Mouse (Mus musculus) urinary bladder, postnatal 4 days (tissue): Measurements from ENCODE around the gene Gm17387.
"Not testable (repeated sequence)": the region's sequence is repeated elsewhere in the genome, so short reads cannot be mapped to it uniquely, and the experiment has no call there.

Experiments used
- DNase-seq, 2 experiments: peaks; one replicate each; pipeline ENCODE4 v3.0.0; 2021 to 2022; ENCODE audit warnings: low spot score in 2 of 2

The Gm17387 gene

DNA sequence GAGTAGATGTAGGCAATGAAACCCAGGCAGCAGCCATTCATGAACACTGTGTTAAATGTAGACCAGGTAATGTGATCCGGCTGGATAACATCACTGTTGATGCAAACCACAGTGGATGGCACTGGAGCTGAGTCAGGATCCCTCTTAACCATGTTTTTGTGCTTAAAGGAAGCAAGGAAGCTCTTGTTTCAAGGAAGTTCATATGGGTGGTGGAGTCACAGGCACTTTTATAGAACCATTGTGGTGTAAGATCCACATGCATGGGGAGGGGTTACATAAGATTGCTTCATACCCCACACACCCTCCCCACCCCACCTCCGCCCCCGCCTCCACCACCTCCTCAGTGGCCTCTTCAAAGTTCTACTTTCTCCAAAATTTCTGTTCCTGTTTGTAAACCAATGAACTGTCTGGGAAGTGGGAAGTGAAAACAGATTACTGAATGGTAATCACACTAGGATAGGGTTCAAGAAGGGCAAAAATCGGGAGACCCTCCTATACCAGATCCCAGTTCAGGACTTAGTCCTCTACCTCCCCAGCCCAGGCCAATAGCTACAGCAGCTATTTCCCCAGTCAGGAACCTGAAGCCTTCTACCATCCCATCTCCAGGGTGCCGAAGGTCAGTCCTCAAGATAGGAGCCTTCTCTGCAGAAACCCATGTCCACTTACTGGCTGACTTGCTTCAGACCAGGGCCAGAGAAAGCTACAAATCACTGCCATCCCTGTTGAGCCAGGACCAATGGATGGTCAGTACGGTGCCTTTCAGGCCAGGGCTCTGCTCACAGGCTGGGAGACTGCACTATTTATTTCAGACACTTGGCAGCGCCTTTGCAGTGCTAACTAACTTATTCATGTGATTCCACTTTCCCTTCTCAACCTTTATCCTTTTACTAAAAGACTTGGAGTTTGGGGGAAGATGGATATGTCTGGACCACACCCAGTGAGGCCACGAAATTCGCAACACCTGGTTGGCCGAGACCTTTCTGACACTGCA is 11.9 kb upstream of the Gm17387 start:
- no peak for DNase-seq

GRCm38 (mm10) chr7:141017824-141018223 is 11.1 kb upstream of the Gm17387 start, which contains the start of gene Ifitm6:
Gene Ifitm6, minus strand, starts transcription at chr7:141017924.
- DNase-seq = not testable (repeated sequence)

GRCm38 (mm10) chr7:141019028-141019427 is 9.9 kb upstream of the Gm17387 start:
- DNase-seq = no peak

DNA sequence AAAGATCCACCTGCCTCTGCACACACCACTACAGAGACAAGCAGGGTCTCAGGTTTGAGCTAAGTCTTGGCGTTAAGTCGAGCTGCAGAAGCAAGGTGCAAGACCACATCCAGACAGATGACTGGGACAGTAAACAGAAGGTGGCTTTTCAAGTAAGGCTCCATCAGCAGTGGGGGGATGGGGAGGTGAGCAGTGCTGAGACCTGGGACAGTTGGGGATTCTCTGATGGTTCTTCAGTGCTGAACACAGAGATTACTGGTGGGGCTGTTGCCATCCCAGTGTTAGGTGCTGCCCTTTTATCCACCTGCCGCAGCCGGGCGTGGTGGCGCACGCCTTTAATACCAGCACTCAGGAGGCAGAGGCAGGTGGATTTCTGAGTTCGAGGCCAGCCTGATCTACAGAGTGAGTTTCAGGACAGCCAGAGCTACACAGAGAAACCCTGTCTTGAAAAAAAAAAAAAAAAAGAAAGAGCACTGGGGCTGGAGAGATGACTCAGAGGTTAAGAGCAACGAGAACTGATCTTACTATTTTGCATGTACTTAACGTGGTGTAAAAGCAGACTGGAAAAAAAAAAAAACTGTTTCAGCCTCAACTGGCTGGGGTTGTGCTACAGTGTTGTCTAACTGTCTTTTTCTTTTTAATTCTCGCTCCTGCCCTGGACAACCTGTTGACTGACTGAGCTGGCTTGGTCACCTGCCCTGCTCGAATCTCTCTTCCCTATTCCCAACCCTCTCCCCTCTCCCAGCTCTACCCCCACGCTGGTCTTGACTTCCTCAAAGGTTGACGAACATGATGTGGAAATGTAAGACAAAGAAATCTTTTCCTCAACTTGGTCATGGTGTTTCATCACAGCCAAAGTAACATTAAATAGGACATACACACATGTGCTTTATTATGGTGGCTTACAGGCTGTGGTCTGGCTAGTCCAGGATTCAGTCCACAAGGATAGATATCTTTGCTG is 7.2 kb upstream of the Gm17387 start:
- no peak for DNase-seq

DNA sequence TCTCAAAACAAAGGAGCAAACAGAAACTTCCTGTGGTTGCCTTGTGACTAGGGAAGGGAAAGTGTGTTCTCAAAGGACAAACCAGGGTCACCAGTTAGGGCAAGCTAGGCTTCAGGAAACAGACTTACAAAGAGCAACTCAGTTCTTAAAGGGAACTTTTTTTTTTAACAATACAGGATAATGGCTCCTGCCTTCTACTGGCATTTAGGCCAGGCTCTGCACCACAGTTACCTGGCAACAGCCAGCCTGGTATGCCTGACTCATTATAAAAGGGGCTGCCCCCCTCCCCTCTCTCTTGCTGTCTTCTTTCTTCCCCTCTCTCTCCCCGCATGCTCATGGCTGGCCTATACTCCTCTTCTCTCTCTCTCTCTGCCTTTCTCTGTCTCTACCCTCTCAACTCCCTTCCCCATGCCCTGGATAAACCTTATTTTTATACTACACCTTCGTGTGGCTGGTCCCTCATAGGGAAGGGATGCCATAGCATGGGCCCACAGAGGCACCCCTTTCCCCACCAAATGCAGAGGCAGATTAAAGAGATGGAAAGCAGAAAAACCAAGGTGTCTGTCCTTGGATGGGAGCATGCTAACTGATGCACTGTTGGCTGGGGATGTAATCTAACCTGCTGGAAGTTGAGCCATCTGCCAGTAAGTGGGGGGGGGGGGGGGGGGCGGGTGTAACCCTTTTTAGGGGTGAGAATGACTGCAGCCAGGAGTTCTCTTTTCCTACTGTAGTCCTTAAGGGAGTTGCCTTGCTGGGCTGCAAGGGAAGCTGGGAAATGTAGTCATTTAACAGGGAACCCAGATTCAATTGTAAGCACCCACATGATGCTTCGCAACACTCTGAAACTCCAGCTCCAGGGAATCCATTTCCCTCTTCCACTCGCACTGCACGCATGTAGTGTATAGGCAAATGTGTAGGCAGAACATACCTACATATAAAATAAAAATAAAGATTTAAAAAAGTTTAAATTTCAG is 3.8 kb upstream of the Gm17387 start:
- DNase-seq = no peak

DNA sequence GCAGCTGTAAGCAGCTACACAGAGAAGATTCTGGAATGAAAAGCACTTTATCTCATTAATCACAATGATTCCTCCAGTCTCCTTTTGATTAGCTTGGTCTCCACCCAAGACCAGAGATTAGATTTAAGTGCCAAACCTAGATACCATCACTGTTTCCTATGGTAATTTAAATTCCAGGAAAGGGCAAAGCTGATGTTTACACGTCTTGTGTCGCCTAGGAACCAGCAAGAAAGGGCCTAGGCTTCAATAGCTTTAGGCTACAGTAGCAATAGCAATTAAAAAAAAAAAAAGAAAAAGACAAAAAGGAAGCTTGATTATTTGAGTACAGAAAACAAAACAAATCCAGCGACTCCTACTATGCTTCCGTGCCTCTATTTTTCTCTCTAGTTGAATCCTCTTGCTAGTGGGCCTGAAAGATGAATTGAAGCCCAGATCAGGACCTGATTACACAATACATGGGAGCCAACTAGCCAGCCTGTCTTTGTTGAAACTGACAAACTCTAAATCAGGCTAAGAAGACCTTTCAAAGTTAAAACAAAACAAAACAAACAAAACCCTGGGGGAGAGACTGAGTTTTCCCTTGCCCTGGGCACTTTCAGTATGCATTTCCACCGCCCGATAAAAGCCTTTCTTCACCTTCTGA is 2.7 kb upstream of the Gm17387 start:
- DNase-seq = no peak

- no peak for DNase-seq
Measured at GRCm38 (mm10) chr7:141026740-141027098, 2.2 kb upstream of the Gm17387 start.

GRCm38 (mm10) chr7:141030390-141030789 is 1.5 kb downstream of the Gm17387 start:
- DNase-seq = no peak

DNA sequence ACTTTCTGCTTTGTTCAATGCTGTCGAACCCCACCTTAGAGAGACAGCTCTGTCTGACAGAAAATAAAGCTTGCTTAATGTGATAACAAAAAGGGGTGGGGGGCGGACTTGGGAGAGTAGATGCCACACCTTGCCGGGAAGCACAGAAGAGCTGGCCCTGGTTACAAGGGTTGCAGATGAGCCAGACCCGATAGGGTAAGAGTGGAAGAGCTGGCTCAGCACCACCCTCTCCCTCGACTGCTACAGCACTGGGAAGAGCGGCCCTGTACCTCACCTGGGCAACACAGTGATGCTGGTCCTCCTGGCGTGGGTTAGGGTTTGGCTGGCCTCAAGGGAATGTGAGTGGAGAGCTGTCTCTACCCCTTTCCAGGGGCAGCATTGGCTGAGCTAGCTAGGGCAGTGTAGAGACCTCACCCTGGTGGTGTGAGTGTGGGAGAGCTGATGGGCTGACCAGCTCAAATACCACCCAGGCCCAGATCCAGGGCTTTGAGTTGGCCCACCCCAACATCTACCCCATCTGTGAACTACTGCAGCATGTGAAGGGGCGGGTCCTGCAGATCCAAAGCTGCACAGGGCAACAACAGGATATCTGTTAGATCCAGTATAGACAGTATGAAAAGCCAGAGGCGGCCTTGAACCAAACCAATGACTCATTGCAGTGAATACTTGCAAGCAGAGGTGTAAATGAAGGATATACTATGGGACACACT is 3.7 kb downstream of the Gm17387 start:
- no peak for DNase-seq

DNA sequence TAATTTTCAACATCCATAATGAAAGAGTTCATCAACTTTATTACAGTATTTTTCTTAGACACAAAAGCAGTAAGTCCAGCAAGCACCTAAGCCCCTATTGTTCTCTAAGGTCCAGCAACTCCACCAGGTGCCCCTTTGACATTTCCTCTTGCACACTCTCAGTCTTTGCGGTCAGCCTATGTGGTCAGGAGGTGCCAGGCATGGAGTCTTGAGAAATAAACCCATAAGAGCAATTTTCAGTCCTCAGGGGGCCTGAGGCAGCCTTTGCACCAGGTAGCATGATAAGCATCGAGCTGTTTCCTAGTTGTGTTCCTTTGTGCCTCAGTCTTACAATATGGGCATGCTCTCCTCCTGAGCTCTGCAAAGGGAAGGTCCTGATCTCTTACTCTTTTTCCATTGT is 7.7 kb downstream of the Gm17387 start:
- not testable (repeated sequence) for DNase-seq

DNA sequence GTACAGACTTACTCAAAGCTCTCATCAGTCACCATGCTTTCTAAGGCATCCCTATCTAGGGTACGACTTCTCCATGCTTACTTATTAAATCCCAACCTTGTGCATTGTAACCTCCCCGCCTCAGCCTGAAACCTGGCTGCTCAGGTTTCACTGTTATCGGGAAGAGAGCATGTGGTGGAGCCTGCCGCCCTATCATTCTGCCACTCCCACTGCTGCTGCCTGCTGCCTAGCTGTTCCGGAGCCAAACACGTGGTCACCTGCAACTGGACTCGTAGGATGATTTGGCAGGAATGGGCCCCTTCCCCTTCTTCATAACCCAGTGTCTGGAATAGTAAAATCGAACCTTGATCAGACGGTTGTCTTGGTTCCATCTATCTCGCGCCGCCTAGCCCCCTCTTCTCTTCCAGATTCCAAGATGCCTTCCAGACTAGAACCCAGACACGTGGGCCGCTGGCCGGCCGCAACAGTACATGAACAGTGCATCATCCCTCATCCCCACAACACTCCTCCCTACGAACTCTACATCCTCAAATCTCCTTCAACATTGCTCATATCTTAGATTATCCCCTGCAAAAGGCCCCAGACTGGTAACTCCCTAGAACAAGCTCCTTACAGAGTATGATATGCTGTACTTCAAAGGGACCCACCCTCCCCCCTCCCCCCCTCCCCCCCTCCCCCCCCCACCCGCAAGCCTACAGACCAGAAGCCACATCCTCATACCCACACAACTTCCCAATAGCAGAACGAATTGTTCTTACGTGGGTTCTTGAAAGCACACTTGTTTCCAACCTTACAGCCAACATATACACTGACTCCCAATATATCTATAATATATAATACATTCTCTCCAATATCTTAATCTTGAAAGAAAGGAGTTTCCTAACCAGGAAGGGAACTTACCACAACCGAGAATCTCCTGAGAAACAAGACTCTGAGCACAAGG is 9.4 kb downstream of the Gm17387 start:
- DNase-seq = no peak

DNA sequence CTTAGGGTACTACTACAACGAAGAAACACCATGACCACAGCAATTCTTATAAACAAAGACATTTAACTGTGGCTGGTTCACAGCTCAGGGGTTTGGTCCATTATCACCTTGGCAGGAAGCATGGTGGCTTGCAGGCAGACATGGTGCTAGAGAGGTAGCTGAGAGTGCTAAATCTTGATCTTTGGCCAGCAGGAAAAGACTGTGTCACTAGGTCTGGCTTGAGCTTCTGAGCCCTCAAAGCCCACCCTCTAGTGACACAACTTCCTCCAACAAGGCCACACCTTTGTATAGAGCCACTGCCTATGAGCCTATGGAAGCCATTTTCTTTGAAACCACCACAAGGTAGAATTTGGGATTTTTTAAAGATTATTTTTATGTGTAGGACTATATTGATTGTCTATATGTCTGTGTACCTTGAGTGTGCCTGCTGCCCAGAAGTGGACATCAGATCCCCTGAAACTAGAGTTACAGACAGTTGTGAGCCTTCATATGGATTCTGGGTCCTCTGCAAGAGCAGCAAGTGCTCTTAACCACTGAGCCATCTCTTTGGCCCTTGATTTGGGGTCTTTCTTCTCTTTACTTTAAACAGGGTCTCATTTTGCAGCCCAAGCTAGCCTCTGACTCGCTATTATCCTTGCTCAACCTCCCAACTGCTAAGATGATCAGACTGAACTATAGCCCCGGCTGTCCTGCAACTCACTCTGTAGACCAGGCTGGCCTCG is 10.6 kb downstream of the Gm17387 start:
- DNase-seq = no peak

GRCm38 (mm10) chr7:141040867-141041606 is 12.1 kb downstream of the Gm17387 start:
- DNase-seq = no peak

GRCm38 (mm10) chr7:141041661-141042060 is 12.7 kb downstream of the Gm17387 start:
- DNase-seq = peak; percentile 69 to 78

- no peak for DNase-seq
Measured at GRCm38 (mm10) chr7:141042539-141042938, 13.6 kb downstream of the Gm17387 start.

DNA sequence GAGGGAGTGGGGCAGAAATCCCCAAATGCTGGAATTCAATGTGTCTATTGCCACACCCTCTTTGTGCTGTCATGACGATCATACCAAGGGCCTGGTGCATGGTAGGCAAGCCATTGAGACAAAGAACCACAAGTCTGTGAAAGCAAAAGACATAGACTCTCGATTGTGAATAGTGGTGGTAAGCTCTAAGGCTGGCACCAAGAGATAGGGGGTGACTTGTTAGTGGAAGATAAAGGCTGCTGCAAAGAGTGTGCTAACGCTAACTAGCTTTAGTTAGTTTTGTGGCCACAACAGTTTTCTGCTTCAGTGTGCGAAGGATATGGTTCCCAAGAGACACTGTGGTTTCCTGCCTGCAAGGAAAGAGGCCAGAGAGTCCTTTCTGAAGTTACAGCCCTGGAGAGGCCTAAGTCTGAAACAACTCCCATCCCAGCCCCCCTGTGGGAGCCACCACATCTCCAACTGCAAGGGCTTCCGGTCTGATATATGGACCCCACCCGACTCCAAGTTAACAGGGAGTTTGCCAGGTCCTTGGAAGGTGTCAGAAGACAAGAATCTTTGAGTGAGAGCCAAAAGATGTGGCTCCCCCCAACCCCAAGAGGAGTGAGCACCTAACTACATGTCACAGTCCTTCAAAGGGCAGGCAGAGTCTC is 18.1 kb downstream of the Gm17387 start:
- DNase-seq = no peak
